Mouse (Mus musculus) stomach, postnatal 0 days (tissue): ENCODE data around the gene Necap2.

Experiments used
- CTCF ChIP-seq: IDR thresholded peaks from 2 replicates; pipeline ENCODE4 v1.5.1; 2016; ENCODE audit warnings: antibody characterized with exemption, low read depth, mild to moderate bottlenecking, moderate library complexity
- EP300 ChIP-seq: optimal IDR thresholded peaks from 2 replicates; pipeline ENCODE3; 2016; ENCODE audit warnings: antibody characterized with exemption

DNA sequence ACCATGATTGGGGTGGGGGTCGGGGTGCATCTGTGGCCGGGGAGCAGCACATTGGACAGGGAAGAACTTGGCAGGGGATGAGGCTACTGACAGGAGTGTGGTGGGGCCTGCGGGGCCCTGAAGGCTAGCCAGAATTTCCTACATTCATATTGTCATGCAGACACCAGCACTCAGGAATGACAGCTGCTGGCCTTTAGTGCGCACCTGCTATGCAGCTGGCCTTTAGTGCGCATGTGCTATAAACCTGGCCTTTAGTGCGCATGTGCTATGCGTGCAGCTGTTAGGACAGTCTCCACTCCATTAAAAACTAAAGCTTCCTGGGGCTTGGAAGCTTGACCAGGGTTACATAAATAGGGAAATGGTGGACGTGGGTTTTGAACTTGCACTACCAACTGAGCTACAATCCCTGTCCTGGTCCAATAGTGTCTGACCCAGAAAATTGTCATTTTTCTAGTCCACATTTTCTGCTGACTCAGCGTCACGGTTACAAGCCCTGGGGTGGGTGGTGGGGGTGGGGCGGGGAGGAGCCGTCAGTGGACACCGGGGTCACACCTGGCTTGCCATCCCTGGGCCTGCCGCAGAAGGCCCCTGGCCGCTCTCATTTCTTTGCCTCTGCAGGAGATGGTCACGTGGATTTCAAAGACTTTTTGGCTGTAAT, 28.5 kb upstream of the Necap2 start:
- TF ChIP-seq EP300 (no peak), CTCF (no peak)
